Mouse (Mus musculus) lung, postnatal 0 days (tissue): ENCODE data around the gene Hoxd4.

Source experiments
- CTCF ChIP-seq: IDR thresholded peaks from 2 replicates; pipeline ENCODE4 v1.5.1; 2016; ENCODE audit warnings: antibody characterized with exemption, mild to moderate bottlenecking
- EP300 ChIP-seq: IDR thresholded peaks from 2 replicates; pipeline ENCODE4 v1.6.1; 2016; ENCODE audit warnings: antibody characterized with exemption, mild to moderate bottlenecking, control low read depth

- TF ChIP-seq CTCF (no peak), EP300 (no peak)
Measured at GRCm38 (mm10) chr2:74682796-74683195, 28.9 kb upstream of the Hoxd4 start.
